Mouse (Mus musculus): ENCODE results near the gene Nek10. TPM values are rescaled to one million over a fixed set of nuclear protein-coding genes. Genes with fewer than 3 reads are reported as not detected.

Gene Nek10
- polyA plus RNA-seq, 2 experiments, result 0.04 to 0.08 TPM

GRCm38 (mm10) chr14:14894776-14895175, 91.6 kb downstream of the Nek10 start:
- H3K9me3 ChIP-seq (ENCODE audit: control insufficient read depth, low read length), result no peaks in the 10 kb centered on the region
- H3K4me1 ChIP-seq (ENCODE audit: control insufficient read depth, insufficient read depth, low read length), result no peaks in the 10 kb centered on the region
- H3K9ac ChIP-seq (ENCODE audit: low read depth, low read length, severe bottlenecking), result no peak overlapping the region
- TF ChIP-seq POLR2A (IDR thresholded peaks at IDR 0.05; ENCODE audit: borderline replicate concordance, extremely low read depth, insufficient read depth, insufficient read length), result no peak
- no peak overlapping the region for H3K27ac ChIP-seq (replicated peaks; ENCODE audit: low read depth, low read length)
- no peak for ATAC-seq (ENCODE audit: low FRiP score, low read depth)
- H3K27me3 ChIP-seq (ENCODE audit: control insufficient read depth, insufficient read depth, low read length), result no peaks in the 10 kb centered on the region
- no peak overlapping the region for H3K4me3 ChIP-seq (replicated peaks; ENCODE audit: low read length)
- H3K36me3 ChIP-seq (ENCODE audit: control insufficient read depth, insufficient read depth, low read length), result no peaks in the 10 kb centered on the region
- DNase-seq (ENCODE audit: low spot score), result no peak
- no peak overlapping the region for H3K4me2 ChIP-seq (replicated peaks; ENCODE audit: low read depth, low read length, severe bottlenecking)

GRCm38 (mm10) chr14:14895363-14895762, 92.1 kb downstream of the Nek10 start:
- Histone ChIP-seq H3K9ac (ENCODE audit: low read depth, low read length, severe bottlenecking) (no peak overlapping the region), H3K36me3 (ENCODE audit: control insufficient read depth, insufficient read depth, low read length) (no peaks in the 10 kb centered on the region), H3K27ac (replicated peaks; ENCODE audit: low read depth, low read length) (no peak overlapping the region), H3K4me2 (replicated peaks; ENCODE audit: low read depth, low read length, severe bottlenecking) (no peak overlapping the region), H3K9me3 (ENCODE audit: control insufficient read depth, low read length) (no peaks in the 10 kb centered on the region), H3K4me3 (replicated peaks; ENCODE audit: low read length) (no peak overlapping the region), H3K27me3 (ENCODE audit: control insufficient read depth, insufficient read depth, low read length) (no peaks in the 10 kb centered on the region), H3K4me1 (ENCODE audit: control insufficient read depth, insufficient read depth, low read length) (no peaks in the 10 kb centered on the region)
- TF ChIP-seq POLR2A (IDR thresholded peaks at IDR 0.05; ENCODE audit: borderline replicate concordance, extremely low read depth, insufficient read depth, insufficient read length), result no peak
- DNase-seq (ENCODE audit: low spot score) (no peak), ATAC-seq (ENCODE audit: low FRiP score, low read depth) (no peak)
- WGBS, result 88% methylated on average over 2 of the region's 2 CpGs

GRCm38 (mm10) chr14:14896399-14897136, 93.4 kb downstream of the Nek10 start:
- H3K4me2 ChIP-seq (replicated peaks; ENCODE audit: low read depth, low read length, severe bottlenecking), result no peak overlapping the region
- WGBS, result 79% methylated on average over 3 of the region's 3 CpGs
- no peak for ATAC-seq (ENCODE audit: low FRiP score, low read depth)
- no peak for DNase-seq (ENCODE audit: low spot score)
- H3K27ac ChIP-seq (replicated peaks; ENCODE audit: low read depth, low read length), result no peak overlapping the region
- H3K4me3 ChIP-seq (replicated peaks; ENCODE audit: low read length), result no peak overlapping the region
- no peaks in the 10 kb centered on the region for H3K36me3 ChIP-seq (ENCODE audit: control insufficient read depth, insufficient read depth, low read length)
- no peak for TF ChIP-seq POLR2A (IDR thresholded peaks at IDR 0.05; ENCODE audit: borderline replicate concordance, extremely low read depth, insufficient read depth, insufficient read length)
- no peak overlapping the region for H3K9ac ChIP-seq (ENCODE audit: low read depth, low read length, severe bottlenecking)
- H3K4me1 ChIP-seq (ENCODE audit: control insufficient read depth, insufficient read depth, low read length), result no peaks in the 10 kb centered on the region
- no peaks in the 10 kb centered on the region for H3K27me3 ChIP-seq (ENCODE audit: control insufficient read depth, insufficient read depth, low read length)
- no peaks in the 10 kb centered on the region for H3K9me3 ChIP-seq (ENCODE audit: control insufficient read depth, low read length)

GRCm38 (mm10) chr14:14904750-14905529, 101.7 kb downstream of the Nek10 start:
- ATAC-seq (ENCODE audit: low FRiP score, low read depth), result peak; percentile 70; the same call in 1 of the 2 replicates

GRCm38 (mm10) chr14:14905530-14905852, 102.3 kb downstream of the Nek10 start:
- 71% methylated on average over 5 of the region's 5 CpGs for WGBS
- H3K27ac ChIP-seq (replicated peaks; ENCODE audit: low read depth, low read length), result no peak overlapping the region
- H3K9ac ChIP-seq (ENCODE audit: low read depth, low read length, severe bottlenecking), result no peak overlapping the region
- no peaks in the 10 kb centered on the region for H3K27me3 ChIP-seq (ENCODE audit: control insufficient read depth, insufficient read depth, low read length)
- ATAC-seq (ENCODE audit: low FRiP score, low read depth) (no peak), DNase-seq (ENCODE audit: low spot score) (no peak)
- H3K4me2 ChIP-seq (replicated peaks; ENCODE audit: low read depth, low read length, severe bottlenecking), result no peak overlapping the region
- H3K4me1 ChIP-seq (ENCODE audit: control insufficient read depth, insufficient read depth, low read length), result no peaks in the 10 kb centered on the region
- no peaks in the 10 kb centered on the region for H3K36me3 ChIP-seq (ENCODE audit: control insufficient read depth, insufficient read depth, low read length)
- H3K9me3 ChIP-seq (ENCODE audit: control insufficient read depth, low read length), result no peaks in the 10 kb centered on the region
- no peak overlapping the region for H3K4me3 ChIP-seq (replicated peaks; ENCODE audit: low read length)
- TF ChIP-seq POLR2A (IDR thresholded peaks at IDR 0.05; ENCODE audit: borderline replicate concordance, extremely low read depth, insufficient read depth, insufficient read length), result no peak

More at GRCm38 (mm10) chr14:14904750-14905529, 101.7 kb downstream of the Nek10 start:
- H3K9ac ChIP-seq (ENCODE audit: low read depth, low read length, severe bottlenecking), result no peak overlapping the region; the same call in 1 of the 2 replicates
- peak overlapping the region; percentile 32 for H3K4me2 ChIP-seq (replicated peaks; ENCODE audit: low read depth, low read length, severe bottlenecking)
- WGBS, result 14% methylated on average over 9 of the region's 9 CpGs
- no peaks in the 10 kb centered on the region for H3K36me3 ChIP-seq (ENCODE audit: control insufficient read depth, insufficient read depth, low read length)
- H3K27ac ChIP-seq (replicated peaks; ENCODE audit: low read depth, low read length), result no peak overlapping the region
- H3K9me3 ChIP-seq (ENCODE audit: control insufficient read depth, low read length), result no peaks in the 10 kb centered on the region
- H3K4me3 ChIP-seq (replicated peaks; ENCODE audit: low read length), result no peak overlapping the region
- H3K27me3 ChIP-seq (ENCODE audit: control insufficient read depth, insufficient read depth, low read length), result no peaks in the 10 kb centered on the region
- DNase-seq (ENCODE audit: low spot score), result peak; percentile 68
- H3K4me1 ChIP-seq (ENCODE audit: control insufficient read depth, insufficient read depth, low read length), result no peaks in the 10 kb centered on the region
- no peak for TF ChIP-seq POLR2A (IDR thresholded peaks at IDR 0.05; ENCODE audit: borderline replicate concordance, extremely low read depth, insufficient read depth, insufficient read length)
